Mouse (Mus musculus) layer of hippocampus, postnatal 25 days (tissue): ENCODE data around the gene Rabac1. TPM values are rescaled to one million over a fixed set of nuclear protein-coding genes. Genes with fewer than 3 reads are reported as not detected.

Experiments
- DNase-seq, 2 experiments: peaks; one replicate each; pipeline ENCODE4 v3.0.0; 2022; ENCODE audit warnings: mixed read lengths in 2 of 2, low spot score in 1 of 2; ENCODE audit errors: extremely low spot score in 1 of 2
- total RNA-seq, 2 experiments: library from RNA; stranded (reverse); gene quantifications; 2 replicates each; pipeline ENCODE4 v1.2.3; 2021

The Rabac1 gene
- total RNA-seq, 2 experiments from 2014 or later: 270 to 302 TPM

DNA sequence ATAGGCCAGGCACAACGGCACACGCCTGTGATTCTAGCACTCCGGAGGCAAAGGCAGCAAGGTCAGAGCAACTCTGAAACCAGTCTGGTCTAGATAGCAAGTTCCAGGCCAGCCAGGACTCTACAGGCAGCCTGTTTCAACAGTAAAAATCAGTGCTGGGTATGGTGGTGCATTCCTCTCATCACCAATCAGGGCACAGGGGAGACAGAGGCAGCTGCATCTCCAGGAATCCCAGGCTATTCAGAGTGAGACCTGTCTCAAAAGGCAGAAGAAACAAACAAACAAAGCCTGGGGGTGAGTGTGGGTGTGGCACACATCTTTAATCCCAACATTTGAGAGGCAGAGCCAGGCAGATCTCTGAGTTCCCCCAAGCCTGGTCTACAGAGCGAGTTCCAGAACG, 10.8 kb upstream of the Rabac1 start:
- DNase-seq: no peak

DNA sequence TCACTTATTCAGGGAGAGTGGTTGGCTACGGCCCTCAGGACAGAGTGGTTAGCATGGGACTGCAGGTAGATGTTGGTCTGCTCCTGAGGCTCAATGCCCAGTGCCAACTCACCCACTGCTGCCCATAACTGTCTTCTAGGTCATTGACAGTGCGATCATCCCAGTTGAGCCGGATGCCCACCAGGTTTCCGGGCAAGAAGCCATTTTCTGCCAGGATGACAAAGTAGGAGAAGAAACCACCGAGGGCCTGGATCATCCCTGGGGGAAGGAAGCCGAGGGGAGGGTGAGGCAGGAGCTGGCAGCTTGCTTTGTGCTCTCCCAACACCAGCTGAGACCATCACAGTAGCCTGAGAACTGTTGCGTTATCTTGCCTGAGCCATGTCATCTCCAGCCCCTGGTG, 7.9 kb upstream of the Rabac1 start:
- peak in 1 of 2 experiments; percentile 6 for DNase-seq

DNA sequence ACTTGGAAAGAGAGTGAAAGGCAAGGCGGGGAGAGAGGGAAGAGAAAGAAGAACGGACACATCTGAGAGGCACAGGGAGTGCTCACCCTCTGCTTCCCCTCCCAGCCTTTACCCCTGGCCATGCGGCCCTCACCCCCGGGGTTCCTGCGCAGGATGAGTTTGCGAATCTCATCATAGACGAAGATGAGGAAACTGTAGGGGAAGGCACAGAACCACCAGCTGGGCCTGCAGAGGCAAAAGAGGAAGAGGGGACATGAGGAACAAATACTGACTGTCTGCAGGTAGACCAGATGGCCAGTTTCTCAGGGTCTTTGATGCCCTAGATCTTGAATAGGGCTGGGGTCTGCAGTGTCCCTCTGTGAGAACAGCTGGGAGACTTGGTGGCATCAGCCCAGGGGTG, 6.2 kb upstream of the Rabac1 start:
- DNase-seq: no peak

DNA sequence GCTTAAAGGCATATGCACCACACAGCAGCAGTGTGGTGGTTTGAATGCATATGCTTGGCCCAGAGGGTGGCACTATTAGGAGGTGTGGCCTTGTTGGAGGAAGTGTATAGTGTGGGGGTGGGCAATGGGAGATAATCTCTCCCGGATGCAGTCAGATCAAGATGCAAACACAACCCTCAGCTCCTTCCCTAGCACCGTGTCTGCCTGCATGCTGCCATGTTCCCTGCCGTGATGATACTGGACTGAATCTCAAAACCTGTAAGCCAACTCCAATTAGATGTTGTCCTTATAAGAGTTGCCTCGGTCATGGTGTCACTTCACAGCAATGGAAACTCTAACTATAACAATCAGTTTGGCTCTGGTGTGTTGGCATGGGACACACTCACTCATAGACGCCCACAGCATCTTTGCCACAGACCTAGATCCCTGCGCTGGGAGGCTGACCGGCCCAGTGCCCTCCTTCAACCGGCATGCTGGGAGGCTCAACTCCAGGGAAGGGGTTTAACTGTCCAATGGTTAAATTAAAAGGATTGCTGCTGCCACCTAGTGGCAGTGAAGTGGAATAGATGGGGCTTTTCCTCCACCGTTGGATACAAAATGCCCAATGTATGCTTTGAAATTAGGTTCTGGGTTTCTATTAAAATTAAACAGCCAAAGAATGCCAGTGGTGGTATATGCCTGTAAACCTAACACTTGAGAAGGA, 2.5 kb upstream of the Rabac1 start:
- peak in 1 of 2 experiments; percentile 38 for DNase-seq

DNA sequence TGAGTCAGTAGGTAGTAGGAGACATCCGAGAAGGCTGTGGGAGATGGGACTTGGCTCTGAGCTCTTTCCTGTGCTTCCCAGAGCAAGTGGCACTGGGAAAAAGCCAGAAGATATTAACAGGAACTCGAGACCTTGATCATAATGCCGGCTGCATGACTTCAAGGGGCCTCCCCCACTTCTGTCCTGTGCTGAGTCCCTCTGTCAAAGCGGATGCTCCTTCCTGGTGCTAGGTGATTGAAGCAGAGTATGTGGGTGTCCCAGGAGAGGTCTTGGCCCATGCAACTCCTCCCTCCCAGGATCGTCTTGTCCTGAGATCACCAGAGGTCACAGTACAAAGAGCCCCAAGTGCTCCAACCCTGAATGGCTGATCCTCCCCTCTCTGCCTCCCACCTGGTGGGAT, 1.3 kb upstream of the Rabac1 start:
- no peak for DNase-seq

DNA sequence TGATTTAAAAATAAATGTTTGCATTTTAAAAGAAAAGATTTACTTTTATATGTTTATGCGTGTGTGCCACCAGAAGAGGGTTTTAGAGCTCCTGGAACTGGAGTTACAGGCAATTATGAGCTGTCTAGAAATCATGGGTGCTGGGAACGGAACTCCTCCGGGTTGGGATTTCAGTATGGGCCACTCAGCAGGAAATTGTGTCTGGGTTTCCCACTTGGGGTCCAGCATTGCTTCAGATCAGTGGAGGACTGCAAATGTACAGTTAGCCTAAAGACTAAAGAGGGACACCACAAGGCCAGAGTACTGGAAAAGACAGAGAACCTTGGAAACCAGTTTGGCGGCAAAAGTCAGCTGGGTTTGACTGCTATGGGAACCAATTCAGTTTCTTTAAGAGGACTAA, 654 bp upstream of the Rabac1 start:
- DNase-seq: no peak

DNA sequence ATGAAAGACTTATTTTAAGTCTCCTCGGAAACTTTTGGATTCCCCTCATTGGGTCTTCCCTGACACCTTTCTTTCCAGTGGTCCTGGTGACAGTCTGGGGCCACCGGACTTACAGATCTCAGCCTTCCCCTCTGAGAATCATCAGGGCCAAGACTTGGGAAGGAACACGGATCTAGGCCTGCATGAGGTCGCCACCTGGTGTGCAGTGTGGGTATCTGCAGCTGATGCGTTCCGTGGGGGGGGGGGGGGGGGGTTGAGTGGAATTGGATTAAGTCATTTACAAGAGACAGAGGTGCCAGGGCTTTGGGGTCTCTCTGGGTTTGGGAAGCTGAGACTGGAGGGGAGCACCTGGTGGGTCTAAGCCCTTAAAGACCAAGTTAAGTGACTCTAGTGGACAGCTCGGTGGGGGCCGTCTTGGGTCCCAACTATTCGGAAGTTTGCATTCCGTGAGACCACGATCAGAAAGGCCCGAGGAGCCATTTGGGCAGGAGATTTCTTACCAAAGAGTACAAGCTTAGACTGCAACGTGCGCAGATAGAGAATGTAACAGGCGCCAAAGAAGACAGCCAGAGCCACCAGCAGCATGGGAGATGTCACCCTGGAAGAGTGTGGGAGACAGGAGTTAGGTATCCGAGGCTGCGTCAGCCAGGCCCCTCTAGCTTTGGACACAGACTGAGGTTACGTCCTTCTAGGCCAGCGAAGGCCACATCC, 1.1 kb downstream of the Rabac1 start:
- peak in 1 of 2 experiments; percentile 46 for DNase-seq

DNA sequence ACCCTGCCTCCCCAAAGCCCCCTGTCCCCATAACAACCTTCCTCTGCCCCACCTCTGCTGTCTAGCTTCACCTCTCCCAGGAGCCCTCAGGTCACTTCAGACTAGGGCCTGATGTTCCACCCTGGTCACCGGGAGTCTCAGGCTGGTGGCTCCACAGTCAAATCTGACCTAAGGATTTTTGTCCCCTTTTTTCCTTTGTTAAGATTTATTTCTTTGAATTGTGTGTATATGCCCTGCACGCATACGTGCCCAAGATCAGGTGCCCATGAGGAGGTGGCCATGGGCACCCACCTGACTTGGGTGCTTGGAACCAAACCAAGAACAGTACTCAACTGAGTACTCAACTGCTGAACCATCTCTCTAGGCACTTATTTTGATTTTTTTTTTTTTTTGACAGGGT, 2.2 kb downstream of the Rabac1 start:
- DNase-seq: no peak

DNA sequence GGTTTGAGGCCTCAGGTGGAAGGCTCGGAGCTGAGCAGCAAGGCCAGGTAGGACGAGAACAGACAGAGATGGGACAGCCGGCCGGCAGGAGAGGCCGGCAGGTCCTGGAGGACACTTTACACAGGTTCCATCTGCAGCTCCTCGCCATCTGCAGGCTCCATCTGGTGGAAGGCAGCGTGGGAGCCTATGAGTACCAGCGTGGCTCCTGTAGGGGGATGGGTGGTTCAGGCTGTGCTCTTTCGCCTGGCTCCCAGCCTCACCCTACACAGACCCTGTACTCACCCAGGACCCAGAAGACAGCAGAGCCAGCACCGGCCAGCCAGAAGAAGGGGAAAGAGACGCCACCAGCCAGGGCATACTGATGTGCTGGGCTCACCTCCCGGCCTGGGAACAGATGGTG, 2.7 kb downstream of the Rabac1 start:
- DNase-seq: peak in 1 of 2 experiments; percentile 56

DNA sequence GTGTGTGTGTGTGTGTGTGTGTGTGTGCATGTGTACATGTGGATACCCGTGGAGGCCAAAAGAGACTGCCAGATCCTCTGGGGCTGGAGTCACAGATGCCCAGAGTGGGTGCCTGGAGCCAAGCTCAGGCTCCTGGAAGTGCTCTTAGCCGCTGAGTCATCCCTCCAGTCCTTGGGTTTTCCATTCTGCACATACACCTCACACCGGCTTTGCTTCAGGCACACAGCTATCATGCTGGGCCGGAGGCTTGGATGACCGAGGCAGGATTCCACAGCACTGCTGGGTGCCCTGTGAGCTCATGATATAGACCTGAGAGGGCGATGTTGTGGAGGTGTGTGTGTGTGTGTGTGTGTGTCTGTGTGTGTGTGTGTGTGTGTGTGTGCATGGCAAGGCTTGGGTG, 4.1 kb downstream of the Rabac1 start:
- DNase-seq: no peak

DNA sequence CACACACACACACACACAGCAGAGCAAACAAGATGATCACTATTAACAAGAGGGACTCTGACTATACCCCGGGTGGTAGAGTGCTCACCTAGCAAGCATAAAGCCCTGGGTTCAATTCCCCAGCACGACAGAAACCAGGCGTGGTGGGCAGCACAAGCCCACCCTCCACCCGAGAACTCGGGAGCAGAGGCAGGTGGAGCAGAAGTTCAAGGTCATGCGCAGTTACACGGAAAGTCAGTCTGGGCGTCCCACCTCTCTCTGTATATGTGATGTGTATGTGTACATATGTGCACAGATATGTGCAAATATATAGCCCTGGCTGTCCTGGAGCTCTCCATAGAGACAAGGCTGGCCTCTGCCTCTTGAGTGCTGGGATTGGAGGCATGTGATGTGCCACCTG, 4.6 kb downstream of the Rabac1 start:
- DNase-seq: no peak

DNA sequence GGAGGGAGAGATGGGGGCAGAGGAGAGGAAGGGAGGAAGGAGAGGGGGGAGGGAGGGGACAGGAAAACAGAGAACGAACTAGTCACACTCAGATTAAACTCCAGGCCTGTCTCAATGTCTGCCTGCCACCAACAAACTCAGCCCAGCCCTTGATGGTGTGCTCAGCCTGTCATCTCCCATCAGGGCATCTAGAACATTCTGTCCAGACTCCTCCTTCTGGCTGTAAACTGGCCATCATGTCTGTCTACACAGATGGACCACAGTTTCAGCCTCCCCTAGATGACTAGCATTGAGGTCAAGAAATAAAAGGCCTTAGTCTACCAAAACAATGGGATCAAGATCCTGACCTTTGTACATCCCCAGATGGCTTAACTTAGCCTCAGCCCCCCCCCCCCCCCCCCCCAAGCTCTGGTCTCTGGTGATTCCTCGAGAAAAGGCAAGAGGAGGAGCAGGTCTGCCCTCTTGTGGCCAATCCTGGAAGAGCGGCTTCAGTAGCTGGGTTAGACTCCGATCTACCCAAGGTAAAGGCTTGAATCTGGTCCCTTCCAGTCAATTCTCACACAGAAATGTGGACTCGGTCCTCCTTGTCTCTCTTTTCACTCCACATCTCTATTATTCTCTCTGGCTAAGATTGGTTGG, 7.5 kb downstream of the Rabac1 start:
- peak; percentile 80 to 96 for DNase-seq

DNA sequence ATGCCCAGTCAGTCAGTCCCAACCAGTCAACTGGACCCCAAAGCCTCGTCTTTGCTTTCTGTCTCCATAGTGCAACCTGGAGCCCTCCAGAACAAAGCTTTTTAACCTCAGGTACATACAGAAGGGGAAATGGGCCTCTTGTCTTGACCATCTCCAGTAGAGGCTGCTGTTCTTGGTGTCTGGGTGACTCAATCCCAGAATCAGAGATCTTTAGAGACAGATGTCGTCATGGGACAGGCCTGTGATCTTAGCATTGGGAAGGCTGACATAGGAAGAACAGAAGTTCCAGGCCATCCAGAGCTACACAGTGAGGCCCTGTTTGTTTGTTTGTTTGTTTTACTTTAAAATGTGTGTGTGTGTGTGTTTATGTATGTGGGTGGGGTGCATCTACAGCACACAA, 8.3 kb downstream of the Rabac1 start:
- DNase-seq: no peak

DNA sequence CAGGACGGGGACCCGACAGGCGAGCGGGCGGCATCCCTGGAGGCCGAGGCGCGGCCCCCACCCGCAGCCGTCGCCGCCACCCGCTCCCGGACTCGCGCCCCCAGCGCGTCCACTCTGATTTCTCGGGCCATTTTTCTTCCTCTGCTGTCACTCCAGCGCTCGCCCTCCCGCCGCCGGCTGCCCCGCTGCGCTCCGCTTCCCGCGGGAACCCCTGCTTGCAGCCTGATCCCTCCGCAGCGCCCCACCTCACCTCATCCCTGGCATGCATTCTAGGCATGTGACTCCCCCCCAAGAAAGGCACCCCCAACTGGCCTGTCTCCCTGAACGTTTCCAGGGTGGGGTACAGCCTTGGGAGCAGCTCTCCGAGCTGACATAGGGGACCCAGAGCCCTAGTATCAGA, 17.3 kb downstream of the Rabac1 start:
- DNase-seq: no peak

DNA sequence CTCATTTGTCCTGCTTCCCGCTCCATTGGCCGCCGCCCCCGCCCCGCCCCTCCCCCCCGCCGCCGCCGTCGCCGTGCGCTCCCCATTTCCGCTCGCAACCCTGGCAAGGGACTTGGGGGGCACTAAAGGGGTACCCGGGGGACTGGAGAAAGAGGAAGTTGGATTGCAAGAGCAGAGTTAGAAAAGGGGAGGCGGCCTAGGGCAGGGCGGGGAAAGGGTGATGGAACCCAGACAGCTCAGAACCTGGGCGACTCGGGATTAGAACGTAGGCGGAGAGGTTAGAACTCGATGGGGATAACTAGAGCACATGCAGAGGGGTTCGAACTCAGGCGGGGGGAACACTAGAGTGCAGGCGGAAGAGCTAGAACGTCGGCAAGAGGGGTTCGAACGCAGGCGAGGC, 18.1 kb downstream of the Rabac1 start:
- DNase-seq: no peak

DNA sequence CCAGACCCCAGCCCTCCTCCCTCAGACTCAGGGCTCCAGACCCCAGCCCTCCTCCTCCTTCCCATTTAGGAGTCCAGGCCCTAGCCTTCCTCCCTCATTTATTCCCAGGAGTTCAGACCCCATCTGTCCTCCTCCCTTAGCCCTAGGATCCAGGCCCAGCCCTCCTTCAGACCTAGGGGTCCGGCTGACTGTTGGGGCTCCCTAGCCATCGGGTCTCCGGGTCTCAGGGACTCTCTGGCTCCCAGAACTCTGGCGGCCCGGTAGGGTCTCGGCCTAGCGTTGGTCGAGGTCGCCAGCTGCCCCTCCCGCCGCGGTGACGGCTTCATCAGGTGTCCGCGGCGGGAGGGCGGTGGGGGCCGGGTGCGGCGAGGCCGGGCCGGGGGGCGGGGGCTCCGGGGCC, 18.6 kb downstream of the Rabac1 start:
- DNase-seq: no peak

DNA sequence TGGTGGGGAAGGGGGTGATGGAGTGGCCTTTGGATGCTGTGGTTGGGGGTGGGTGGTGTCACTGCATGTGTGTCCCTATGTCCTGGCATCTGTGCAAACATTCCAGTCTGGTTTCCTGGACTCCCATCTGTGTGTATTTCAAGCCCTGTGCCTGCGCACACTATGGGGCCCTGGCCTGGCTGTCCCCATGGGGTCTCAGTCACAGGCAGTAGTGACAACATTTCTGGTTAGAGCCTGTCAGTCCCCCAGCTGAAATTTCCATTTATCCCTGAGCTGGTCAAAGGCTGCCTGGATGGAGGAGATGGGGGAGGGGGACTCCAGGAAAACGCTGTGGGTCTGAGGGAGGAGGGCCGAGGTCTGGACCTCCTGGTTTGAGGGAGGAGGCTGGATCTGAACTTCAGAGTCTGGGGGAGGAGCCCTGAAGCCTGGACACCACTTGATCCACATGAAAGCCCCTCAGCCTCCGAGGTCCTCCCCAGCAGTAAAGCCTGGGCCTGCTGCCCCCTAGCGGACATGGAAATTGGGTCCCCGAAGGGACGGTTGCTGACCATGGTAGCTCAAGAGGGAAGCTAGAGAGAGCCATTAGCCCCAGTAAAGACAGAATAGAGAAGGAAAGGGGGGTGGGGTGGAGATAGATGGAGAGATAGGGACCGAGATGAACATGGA, 22.5 kb downstream of the Rabac1 start:
- peak; percentile 64 to 82 for DNase-seq

DNA sequence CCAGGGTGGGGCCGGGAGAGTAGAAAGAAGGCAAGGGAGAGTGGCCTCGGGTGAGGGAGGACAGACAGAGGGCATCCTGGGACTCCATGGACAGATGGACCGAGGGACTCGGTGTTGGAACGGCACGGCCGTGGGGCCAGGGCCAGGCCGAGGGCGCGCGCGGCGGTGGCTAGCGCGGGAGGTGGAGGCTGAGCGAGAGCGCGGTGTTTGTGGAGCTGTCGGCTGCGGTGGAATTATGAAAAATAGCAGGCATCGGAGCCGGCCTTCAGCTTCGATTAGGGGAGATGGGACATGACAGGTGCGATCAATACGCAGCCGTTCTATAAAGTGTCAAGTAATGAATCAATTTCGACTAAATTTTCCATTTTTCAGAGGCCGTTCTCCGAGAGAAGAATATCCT, 23.8 kb downstream of the Rabac1 start:
- DNase-seq: no peak

DNA sequence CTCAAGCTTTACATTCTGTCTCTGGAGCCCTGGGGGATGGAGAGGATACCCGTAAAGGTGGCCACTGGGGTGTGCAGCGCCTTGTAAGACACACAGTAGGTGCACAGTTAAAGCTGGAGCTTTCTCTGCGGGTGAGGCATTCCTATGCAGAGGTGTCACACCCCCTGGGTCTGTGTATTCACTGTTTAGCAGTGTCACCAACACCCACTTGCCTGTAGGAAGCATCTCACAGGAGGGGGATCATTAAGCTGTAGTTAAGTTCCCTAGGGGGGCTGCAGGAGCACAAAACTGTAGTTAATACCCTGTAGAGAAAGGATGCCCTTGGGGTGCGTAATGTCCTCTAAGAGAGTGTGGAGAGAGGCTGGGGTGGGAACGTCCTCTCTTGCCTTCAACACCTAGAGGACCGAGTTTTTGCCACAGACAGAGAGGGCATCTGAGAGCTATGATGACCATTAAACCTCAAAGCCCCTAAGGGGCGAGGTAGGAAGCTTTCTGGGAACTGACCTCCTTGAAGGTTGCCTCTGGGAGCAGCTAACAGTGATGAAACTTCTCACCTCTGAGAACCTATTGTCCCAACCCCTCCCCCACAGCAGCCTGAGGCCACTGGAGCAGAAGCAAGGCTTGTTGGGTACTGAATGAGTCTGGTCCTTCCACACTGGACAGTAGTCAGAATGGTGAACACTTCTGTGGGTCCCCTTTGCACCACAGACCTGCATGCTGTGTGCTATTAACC, 25.1 kb downstream of the Rabac1 start:
- DNase-seq: no peak

DNA sequence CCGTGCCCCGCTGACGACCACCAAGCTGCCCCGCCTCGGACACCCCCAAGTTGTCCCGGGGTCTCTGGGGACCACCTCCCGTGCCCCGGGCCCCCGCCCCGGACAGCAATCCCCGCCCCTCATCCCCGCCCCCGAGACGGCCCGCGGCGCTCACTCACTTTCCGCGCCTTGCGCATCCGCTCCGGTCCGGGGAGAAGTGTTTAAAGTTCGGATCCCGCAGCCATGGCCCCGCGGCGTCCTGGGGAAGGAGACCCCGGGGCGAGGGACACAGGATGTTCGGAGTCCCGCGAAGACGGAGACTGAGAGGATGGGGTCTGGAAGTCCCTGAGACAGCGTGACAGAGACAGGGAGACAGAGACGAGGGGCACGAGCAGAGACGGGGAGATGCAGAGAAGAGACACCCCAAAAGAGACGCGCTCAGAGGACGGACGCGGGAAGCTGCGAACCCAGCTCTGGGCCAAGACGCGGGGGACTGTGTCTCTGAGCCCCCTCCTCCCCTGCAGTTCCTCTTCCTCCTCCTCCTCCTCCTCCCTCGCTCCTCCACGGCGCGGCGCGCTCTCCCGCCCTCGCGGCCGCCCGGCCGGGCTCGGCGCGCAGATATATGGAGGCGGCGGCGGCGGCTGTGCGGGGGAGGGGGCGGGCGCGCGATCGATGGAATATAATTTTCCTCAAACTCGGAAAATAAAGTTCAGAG, 28.1 kb downstream of the Rabac1 start, which contains the start of gene Gm4881:
Gm4881 (minus strand) TSS at position 238 of the 694 bp plus-strand sequence.
- DNase-seq: no peak
